Mouse (Mus musculus) hindbrain, embryonic 10.5 days (tissue): Measurements from ENCODE around the gene Erlin1. TPM values are rescaled to one million over a fixed set of nuclear protein-coding genes. Genes with fewer than 3 reads are reported as not detected.

Experiments
- polyA plus RNA-seq: library from polyadenylated mRNA; unstranded; fragments of >200 nt; fragmentation: Nextera tagmentation; extraction: Ambion mirVana; gene quantifications from 2 replicates; pipeline ENCODE4 v1.2.1, GENCODE M21; 2016

The Erlin1 gene
- polyA plus RNA-seq, 1 experiment from 2014 or later: 18.5 TPM

Other genes starting within 250 kb of the Erlin1 start
- gene Dnmbp, start 129.6 kb downstream of the Erlin1 start, polyA plus RNA-seq: 16.2 and 16.4 TPM in 2 replicates
- 0.16 and 0.86 TPM in 2 replicates for gene Cpn1, start 83.2 kb downstream of the Erlin1 start, polyA plus RNA-seq
- gene Cyp2c23, start 40.6 kb downstream of the Erlin1 start, polyA plus RNA-seq: not detected in 2 replicates
- 40.1 and 45.0 TPM in 2 replicates for gene Chuk, start 37.7 kb upstream of the Erlin1 start, polyA plus RNA-seq
- 34.5 and 39.8 TPM in 2 replicates for gene Cwf19l1, start 66.1 kb upstream of the Erlin1 start, polyA plus RNA-seq
- 110 and 118 TPM in 2 replicates for gene Bloc1s2, start 76.7 kb upstream of the Erlin1 start, polyA plus RNA-seq
- 0.29 and 0.34 TPM in 2 replicates for gene Pkd2l1, start 122.7 kb upstream of the Erlin1 start, polyA plus RNA-seq
- gene Scd3, start 133.5 kb upstream of the Erlin1 start, polyA plus RNA-seq: 0.52 and 1.1 TPM in 2 replicates
- 333 and 352 TPM in 2 replicates for gene Scd2, start 223.9 kb upstream of the Erlin1 start, polyA plus RNA-seq